Mouse (Mus musculus) neural tube, embryonic 14.5 days (tissue): ENCODE results near the gene Galntl6. TPM values are rescaled to one million over a fixed set of nuclear protein-coding genes. Genes with fewer than 3 reads are reported as not detected.

ENCODE experiments used
- ATAC-seq: fragments of 200-750 bp; cut with Nextera tagmentation; 2 replicates; pipeline ENCODE4 v1.8.0; 2017; ENCODE audit warnings: low read depth, mild to moderate bottlenecking, moderate TSS enrichment, moderate library complexity
- H3K27ac ChIP-seq: fragments of 300-500 bp; sonication (generic); 2 replicates; pipeline ENCODE4 v1.5.1; 2014; ENCODE audit warnings: low read depth, mild to moderate bottlenecking, control low read depth, low read length, moderate library complexity, mixed read lengths
- H3K27me3 ChIP-seq: fragments of 300-500 bp; sonication (generic); 2 replicates; pipeline ENCODE4 v1.6.1; 2014; ENCODE audit warnings: low read length; ENCODE audit not compliant: control insufficient read depth, insufficient read depth
- H3K36me3 ChIP-seq: fragments of 300-500 bp; sonication (generic); 2 replicates; pipeline ENCODE4 v1.6.1; 2014; ENCODE audit warnings: low read length, mixed read lengths; ENCODE audit not compliant: control insufficient read depth, insufficient read depth
- H3K4me1 ChIP-seq: fragments of 300-500 bp; sonication (generic); 2 replicates; pipeline ENCODE4 v1.6.1; 2014; ENCODE audit warnings: low read length; ENCODE audit not compliant: control insufficient read depth, insufficient read depth
- H3K4me2 ChIP-seq: fragments of 300-500 bp; sonication (generic); 2 replicates; pipeline ENCODE4 v1.6.1; 2014; ENCODE audit warnings: mild to moderate bottlenecking, low read depth, low read length, control low read depth
- H3K4me3 ChIP-seq: fragments of 300-500 bp; sonication (generic); 2 replicates; pipeline ENCODE4 v1.5.1; 2014; ENCODE audit warnings: low read depth, low read length, control low read depth, mixed read lengths
- H3K9ac ChIP-seq: fragments of 300-500 bp; sonication (generic); replicated peaks from 2 replicates; pipeline ENCODE4 v1.6.1; 2014; ENCODE audit warnings: low read depth, mild to moderate bottlenecking, control low read depth, low read length, mixed read lengths
- H3K9me3 ChIP-seq: fragments of 300-500 bp; sonication (generic); 2 replicates; pipeline ENCODE4 v1.6.1; 2016; ENCODE audit warnings: low read length; ENCODE audit not compliant: control insufficient read depth
- WGBS: fragments of 180-500 bp; shearing (Covaris S2); extraction: QIAGEN DNeasy Blood & Tissue Kit; methylation state at CpG from one replicate; pipeline ENCODE4 v1.1.7; 2014; 5-methylcytosine and 5-hydroxymethylcytosine counted together
- polyA plus RNA-seq: library from polyadenylated mRNA; unstranded; fragments of >200 nt; fragmentation: Nextera tagmentation; extraction: Ambion mirVana; gene quantifications from 2 replicates; pipeline ENCODE4 v1.2.1, GENCODE M21; 2014

Galntl6 gene
- polyA plus RNA-seq, 1 experiment from 2014 or later = 26.4 TPM

- Histone ChIP-seq H3K9me3 (no peaks in the 10 kb centered on the region), H3K4me2 (no peak overlapping the region), H3K4me1 (no peaks in the 10 kb centered on the region), H3K9ac (no peak overlapping the region), H3K4me3 (no peak overlapping the region), H3K36me3 (no peaks in the 10 kb centered on the region), H3K27ac (no peak overlapping the region), H3K27me3 (no peaks in the 10 kb centered on the region)
- 88% methylated on average over 1 of the region's 1 CpGs for WGBS
- no peak for ATAC-seq
Observed at GRCm38 (mm10) chr8:57989428-57990171, 922.8 kb downstream of the Galntl6 start.

- no peak for ATAC-seq
- H3K4me1 ChIP-seq = 0 out of 2 replicates have a peak, but pooled peaks cover 3% of the 10 kb centered on the region
Observed at GRCm38 (mm10) chr8:57977372-57977771, 935.1 kb downstream of the Galntl6 start.

GRCm38 (mm10) chr8:57974093-57974492 lies 938.3 kb downstream of the Galntl6 start:
- Histone ChIP-seq H3K27ac (no peak overlapping the region), H3K9ac (no peak overlapping the region), H3K4me2 (no peak overlapping the region), H3K4me1 (0 out of 2 replicates have a peak, but pooled peaks cover 3% of the 10 kb centered on the region), H3K4me3 (no peak overlapping the region), H3K27me3 (no peaks in the 10 kb centered on the region), H3K36me3 (no peaks in the 10 kb centered on the region), H3K9me3 (no peaks in the 10 kb centered on the region)
- peak; percentile 58; the same call in 1 of the 2 replicates for ATAC-seq
- WGBS = 29% methylated on average over 2 of the region's 2 CpGs

More at GRCm38 (mm10) chr8:57977372-57977771, 935.1 kb downstream of the Galntl6 start:
- Histone ChIP-seq H3K36me3 (no peaks in the 10 kb centered on the region), H3K9ac (no peak overlapping the region), H3K27ac (no peak overlapping the region), H3K9me3 (no peaks in the 10 kb centered on the region), H3K27me3 (no peaks in the 10 kb centered on the region), H3K4me3 (no peak overlapping the region), H3K4me2 (no peak overlapping the region)
- 80% methylated on average over 4 of the region's 4 CpGs for WGBS

GRCm38 (mm10) chr8:57972832-57973231 lies 939.6 kb downstream of the Galntl6 start:
- Histone ChIP-seq H3K27ac (no peak overlapping the region), H3K4me1 (0 out of 2 replicates have a peak, but pooled peaks cover 3% of the 10 kb centered on the region), H3K27me3 (no peaks in the 10 kb centered on the region), H3K36me3 (no peaks in the 10 kb centered on the region), H3K9ac (no peak overlapping the region), H3K4me3 (no peak overlapping the region), H3K9me3 (no peaks in the 10 kb centered on the region), H3K4me2 (no peak overlapping the region)
- no peak for ATAC-seq
- 47% methylated on average over 3 of the region's 3 CpGs for WGBS

GRCm38 (mm10) chr8:57966676-57967075 lies 945.8 kb downstream of the Galntl6 start:
- Histone ChIP-seq H3K9me3 (no peaks in the 10 kb centered on the region), H3K4me3 (no peak overlapping the region), H3K9ac (no peak overlapping the region), H3K27me3 (no peaks in the 10 kb centered on the region), H3K4me1 (no peaks in the 10 kb centered on the region; the same call in 1 of the 2 replicates), H3K4me2 (no peak overlapping the region), H3K27ac (no peak overlapping the region), H3K36me3 (no peaks in the 10 kb centered on the region)
- ATAC-seq = no peak
- 17% methylated on average over 6 of the region's 6 CpGs for WGBS

GRCm38 (mm10) chr8:57965508-57965907 lies 946.9 kb downstream of the Galntl6 start:
- WGBS = 68% methylated on average over 5 of the region's 5 CpGs
- ATAC-seq = no peak
- Histone ChIP-seq H3K36me3 (no peaks in the 10 kb centered on the region), H3K27ac (no peak overlapping the region), H3K27me3 (no peaks in the 10 kb centered on the region), H3K4me1 (no peaks in the 10 kb centered on the region; the same call in 1 of the 2 replicates), H3K4me3 (no peak overlapping the region), H3K9ac (no peak overlapping the region), H3K4me2 (no peak overlapping the region), H3K9me3 (no peaks in the 10 kb centered on the region)

- H3K36me3 ChIP-seq = no peaks in the 10 kb centered on the region
- H3K9ac ChIP-seq = no peak overlapping the region
- peaks cover 4% of the 10 kb centered on the region; the same call in 1 of the 2 replicates for H3K4me1 ChIP-seq
- 0 out of 2 replicates have a peak overlapping the region, but pooled peaks have one; percentile 22 for H3K27ac ChIP-seq
- H3K27me3 ChIP-seq = no peaks in the 10 kb centered on the region
- peak; percentile 32; the same call in 1 of the 2 replicates for ATAC-seq
- no peak overlapping the region for H3K4me3 ChIP-seq
- H3K4me2 ChIP-seq = no peak overlapping the region
- 40% methylated on average over 12 of the region's 12 CpGs for WGBS
- H3K9me3 ChIP-seq = no peaks in the 10 kb centered on the region
Observed at GRCm38 (mm10) chr8:57962286-57963110, 949.9 kb downstream of the Galntl6 start.

- H3K36me3 ChIP-seq = no peaks in the 10 kb centered on the region
- no peak overlapping the region for H3K9ac ChIP-seq
- H3K27ac ChIP-seq = no peak overlapping the region
- no peak for ATAC-seq
- H3K4me2 ChIP-seq = no peak overlapping the region
- H3K27me3 ChIP-seq = no peaks in the 10 kb centered on the region
- H3K9me3 ChIP-seq = no peaks in the 10 kb centered on the region
- H3K4me1 ChIP-seq = peaks cover 4% of the 10 kb centered on the region; the same call in 1 of the 2 replicates
- no peak overlapping the region for H3K4me3 ChIP-seq
- WGBS = 54% methylated on average over 3 of the region's 3 CpGs
Observed at GRCm38 (mm10) chr8:57959136-57959535, 953.3 kb downstream of the Galntl6 start.
